Mouse (Mus musculus): ENCODE data around the gene Srxn1. TPM values are rescaled to one million over a fixed set of nuclear protein-coding genes. Genes with fewer than 3 reads are reported as not detected.

Gene Srxn1
- polyA plus RNA-seq, 1 experiment, result 50.2 TPM

DNA sequence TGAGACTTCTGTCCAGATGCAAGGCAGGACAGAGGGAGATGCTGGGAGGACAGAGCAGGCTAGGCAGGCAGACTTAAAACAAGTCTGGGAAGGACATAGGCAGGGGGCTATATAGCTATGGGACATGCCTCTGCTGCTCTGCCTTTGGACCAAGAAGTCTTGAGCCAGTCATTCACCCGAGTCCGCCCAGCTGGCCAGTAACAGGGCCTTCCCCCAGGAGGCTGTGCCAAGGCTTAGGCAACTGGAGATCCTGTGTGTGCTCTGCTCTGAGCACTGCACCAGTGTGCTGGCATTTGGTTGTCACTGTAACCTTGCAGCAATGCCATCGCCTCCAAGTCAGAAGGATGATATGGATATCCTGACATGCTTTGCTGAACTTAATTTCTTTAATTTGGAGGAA, 28.0 kb upstream of the Srxn1 start:
- TF ChIP-seq CTCF (IDR thresholded peaks at IDR 0.05; ENCODE audit: low read depth, low read length) (no peak), POLR2A (IDR thresholded peaks at IDR 0.05; ENCODE audit: borderline replicate concordance, low read depth, low read length) (no peak)
- H3K27ac ChIP-seq (ENCODE audit: insufficient read depth, low read depth, low read length), result no peak overlapping the region
- H3K4me1 ChIP-seq (ENCODE audit: control insufficient read depth, insufficient read depth, low read length), result peaks cover 9% of the 10 kb centered on the region
- H3K4me3 ChIP-seq (ENCODE audit: insufficient read depth, low read length), result no peak overlapping the region

GRCm38 (mm10) chr2:152080685-152081541, 24.4 kb upstream of the Srxn1 start, which contains the start of gene Scrt2:
Gene Scrt2, plus strand, starts transcription at chr2:152081529.
- peak within 1 kb of the TSS; percentile 55 for H3K4me3 ChIP-seq (ENCODE audit: insufficient read depth, low read length)
- TF ChIP-seq POLR2A (IDR thresholded peaks at IDR 0.05; ENCODE audit: borderline replicate concordance, low read depth, low read length), result no peak
- no peak for TF ChIP-seq CTCF (IDR thresholded peaks at IDR 0.05; ENCODE audit: low read depth, low read length)
- H3K27ac ChIP-seq (ENCODE audit: insufficient read depth, low read depth, low read length), result no peak within 1 kb of the TSS
- peaks cover 9% of the 10 kb centered on the region for H3K4me1 ChIP-seq (ENCODE audit: control insufficient read depth, insufficient read depth, low read length)

- no peak for TF ChIP-seq POLR2A (IDR thresholded peaks at IDR 0.05; ENCODE audit: borderline replicate concordance, low read depth, low read length)
- no peak for TF ChIP-seq CTCF (IDR thresholded peaks at IDR 0.05; ENCODE audit: low read depth, low read length)
- no peak overlapping the region for H3K27ac ChIP-seq (ENCODE audit: insufficient read depth, low read depth, low read length)
- peak overlapping the region; percentile 55 for H3K4me3 ChIP-seq (ENCODE audit: insufficient read depth, low read length)
- peaks cover 9% of the 10 kb centered on the region for H3K4me1 ChIP-seq (ENCODE audit: control insufficient read depth, insufficient read depth, low read length)
Observed at GRCm38 (mm10) chr2:152081641-152082448, 23.5 kb upstream of the Srxn1 start.

- no peak overlapping the region for H3K4me3 ChIP-seq (ENCODE audit: insufficient read depth, low read length)
- TF ChIP-seq POLR2A (IDR thresholded peaks at IDR 0.05; ENCODE audit: borderline replicate concordance, low read depth, low read length) (no peak), CTCF (IDR thresholded peaks at IDR 0.05; ENCODE audit: low read depth, low read length) (no peak)
- H3K27ac ChIP-seq (ENCODE audit: insufficient read depth, low read depth, low read length), result no peak overlapping the region
- peaks cover 9% of the 10 kb centered on the region for H3K4me1 ChIP-seq (ENCODE audit: control insufficient read depth, insufficient read depth, low read length)
Observed at GRCm38 (mm10) chr2:152082456-152083285, 22.6 kb upstream of the Srxn1 start.

DNA sequence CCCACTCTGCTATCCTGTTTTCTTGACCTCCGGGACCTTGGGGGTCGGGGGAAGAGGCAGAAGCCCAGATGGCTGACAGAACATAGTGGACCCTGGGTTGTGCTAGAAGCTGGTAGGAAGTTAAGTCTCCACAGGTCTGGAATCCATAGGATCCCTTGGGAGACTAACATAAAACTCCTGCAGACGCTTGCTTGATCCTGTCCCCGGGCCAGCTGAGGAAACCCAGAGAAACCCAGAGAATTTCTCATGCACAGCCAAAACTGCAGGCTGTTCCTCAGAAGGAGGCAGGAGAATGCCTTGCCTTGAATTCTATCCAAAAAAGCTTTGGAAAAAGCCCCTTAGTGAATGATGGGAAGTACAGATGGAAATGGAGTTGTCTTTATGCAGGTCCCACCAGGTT, 21.9 kb upstream of the Srxn1 start:
- H3K4me3 ChIP-seq (ENCODE audit: insufficient read depth, low read length), result no peak overlapping the region
- no peak for TF ChIP-seq CTCF (IDR thresholded peaks at IDR 0.05; ENCODE audit: low read depth, low read length)
- no peak for TF ChIP-seq POLR2A (IDR thresholded peaks at IDR 0.05; ENCODE audit: borderline replicate concordance, low read depth, low read length)
- H3K4me1 ChIP-seq (ENCODE audit: control insufficient read depth, insufficient read depth, low read length), result peaks cover 9% of the 10 kb centered on the region
- H3K27ac ChIP-seq (ENCODE audit: insufficient read depth, low read depth, low read length), result no peak overlapping the region

GRCm38 (mm10) chr2:152084298-152084697, 21.0 kb upstream of the Srxn1 start:
- TF ChIP-seq CTCF (IDR thresholded peaks at IDR 0.05; ENCODE audit: low read depth, low read length) (no peak), POLR2A (IDR thresholded peaks at IDR 0.05; ENCODE audit: borderline replicate concordance, low read depth, low read length) (no peak)
- H3K27ac ChIP-seq (ENCODE audit: insufficient read depth, low read depth, low read length), result no peak overlapping the region
- no peak overlapping the region for H3K4me3 ChIP-seq (ENCODE audit: insufficient read depth, low read length)
- H3K4me1 ChIP-seq (ENCODE audit: control insufficient read depth, insufficient read depth, low read length), result peaks cover 9% of the 10 kb centered on the region

GRCm38 (mm10) chr2:152085414-152085813, 19.9 kb upstream of the Srxn1 start:
- peaks cover 6% of the 10 kb centered on the region for H3K4me1 ChIP-seq (ENCODE audit: control insufficient read depth, insufficient read depth, low read length)
- H3K4me3 ChIP-seq (ENCODE audit: insufficient read depth, low read length), result no peak overlapping the region

DNA sequence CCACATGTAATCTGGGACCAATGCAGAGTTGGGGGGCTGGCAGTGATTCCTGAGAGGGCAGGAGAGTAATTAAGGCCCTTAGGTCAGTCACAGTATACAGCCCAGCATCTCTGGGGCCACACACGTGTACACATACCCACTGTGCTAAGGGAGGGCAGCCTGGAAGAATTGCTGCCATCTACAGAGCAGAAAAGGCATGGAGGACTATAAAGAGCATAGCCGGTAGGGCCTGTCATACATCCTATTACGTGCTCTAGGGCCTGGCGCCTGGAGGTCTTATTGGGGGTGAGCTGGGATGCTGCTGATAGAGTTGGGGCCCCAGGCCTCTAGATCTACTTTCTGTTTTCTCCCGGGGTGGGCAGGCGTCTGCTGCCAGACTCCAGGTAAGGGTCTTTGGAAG, 18.9 kb upstream of the Srxn1 start:
- Histone ChIP-seq H3K4me3 (ENCODE audit: insufficient read depth, low read length) (no peak overlapping the region), H3K27ac (ENCODE audit: insufficient read depth, low read depth, low read length) (no peak overlapping the region), H3K4me1 (ENCODE audit: control insufficient read depth, insufficient read depth, low read length) (peaks cover under 1% of the 10 kb centered on the region; the same call in 1 of the 2 replicates)
- TF ChIP-seq CTCF (IDR thresholded peaks at IDR 0.05; ENCODE audit: low read depth, low read length) (no peak), POLR2A (IDR thresholded peaks at IDR 0.05; ENCODE audit: borderline replicate concordance, low read depth, low read length) (no peak)

More at GRCm38 (mm10) chr2:152085414-152085813, 19.9 kb upstream of the Srxn1 start:
- H3K27ac ChIP-seq (ENCODE audit: insufficient read depth, low read depth, low read length), result no peak overlapping the region
- no peak for TF ChIP-seq POLR2A (IDR thresholded peaks at IDR 0.05; ENCODE audit: borderline replicate concordance, low read depth, low read length)
- no peak for TF ChIP-seq CTCF (IDR thresholded peaks at IDR 0.05; ENCODE audit: low read depth, low read length)

DNA sequence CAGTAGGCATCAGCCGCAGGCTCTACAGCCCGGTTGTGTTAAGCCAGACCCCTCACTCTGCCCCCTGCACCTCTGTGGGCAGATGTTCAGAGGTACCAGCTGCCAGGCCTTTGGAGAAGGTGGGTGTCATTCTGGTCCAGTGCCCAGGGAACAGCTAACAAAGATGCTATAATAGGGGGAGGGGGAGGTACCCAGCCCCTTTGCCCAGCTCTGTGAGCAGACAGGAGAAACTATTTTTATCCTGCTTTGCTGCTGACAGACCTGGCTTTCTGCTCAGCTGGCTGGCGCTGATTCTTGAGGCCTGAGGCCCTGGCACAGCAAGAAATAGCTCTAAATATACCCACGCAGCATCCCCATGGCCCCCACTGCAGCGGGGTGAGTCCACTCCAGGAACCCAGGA, 18.2 kb upstream of the Srxn1 start:
- Histone ChIP-seq H3K4me3 (ENCODE audit: insufficient read depth, low read length) (no peak overlapping the region), H3K27ac (ENCODE audit: insufficient read depth, low read depth, low read length) (no peak overlapping the region), H3K4me1 (ENCODE audit: control insufficient read depth, insufficient read depth, low read length) (no peaks in the 10 kb centered on the region)
- TF ChIP-seq CTCF (IDR thresholded peaks at IDR 0.05; ENCODE audit: low read depth, low read length) (no peak), POLR2A (IDR thresholded peaks at IDR 0.05; ENCODE audit: borderline replicate concordance, low read depth, low read length) (no peak)

All from bone marrow macrophage, adult 2 months (primary cell).